Mouse (Mus musculus): ENCODE measurements around the gene Rffl.

GRCm38 (mm10) chr11:82852115-82852514, 18.9 kb downstream of the Rffl start:
- TF ChIP-seq CTCF (IDR thresholded peaks at IDR 0.05) (no peak), EP300 (IDR thresholded peaks at IDR 0.05) (no peak)
